Mouse (Mus musculus) B cell, adult 62 days (primary cell): ENCODE results near the gene Faf1. TPM values are rescaled to one million over a fixed set of nuclear protein-coding genes. Genes with fewer than 3 reads are reported as not detected.

Experiments
- total RNA-seq: library from RNA; stranded (reverse); gene quantifications from 4 replicates; pipeline ENCODE4 v1.2.4, GENCODE M21; 2023

The Faf1 gene
- total RNA-seq = 26.3 to 28.1 TPM (median 26.8 TPM) in 4 replicates

GRCm38 (mm10) chr4:109676218-109677215 is at the start of gene Faf1:
Faf1 (plus strand) TSS chr4:109676588.

GRCm38 (mm10) chr4:109666461-109667269 is 9.7 kb upstream of the Faf1 start, which contains the start of gene Cdkn2c:
Cdkn2c (minus strand) TSS chr4:109667189.

GRCm38 (mm10) chr4:109977148-109978067 is 301.0 kb downstream of the Faf1 start, which contains the start of gene Dmrta2:
Dmrta2 (plus strand) TSS chr4:109978053.

Other genes with a start within 250 kb of the Faf1 start
- 17.9 to 20.1 TPM (median 19.5 TPM) in 4 replicates for gene Rnf11, start 191.9 kb upstream of the Faf1 start, total RNA-seq
- gene 4930522H14Rik, start 145.3 kb upstream of the Faf1 start, total RNA-seq = not detected in 4 replicates
- 7.0 to 9.8 TPM (median 7.1 TPM) in 4 replicates for gene Cdkn2c, start 9.4 kb upstream of the Faf1 start, total RNA-seq